Mouse (Mus musculus) megakaryocyte, embryonic 14.5 days (primary cell): ENCODE results near the gene Asb5.

Experiments used
- FLI1 ChIP-seq: IDR thresholded peaks from 2 replicates; pipeline ENCODE4 v1.6.1; 2012; ENCODE audit warnings: low read length, inconsistent platforms, mixed read lengths
- GATA1 ChIP-seq: IDR thresholded peaks from 3 replicates; pipeline ENCODE4 v1.6.1; 2012; ENCODE audit warnings: mixed read lengths, low read length, inconsistent platforms, borderline replicate concordance

GRCm38 (mm10) chr8:54508096-54508456 lies 21.3 kb upstream of the Asb5 start:
- no peak for TF ChIP-seq GATA1
- no peak for TF ChIP-seq FLI1
